Mouse (Mus musculus) MEL (cell line): ENCODE measurements at regions not wholly inside any gene's neighbourhood (a gene's known extent, or its start where the extent isn't known, plus 50 kb on each side); places are given as distances from the start of the nearest gene placed in this dataset.

ENCODE experiments used
- CTCF ChIP-seq, 3 experiments: IDR thresholded peaks in 2 of 3; conservative IDR thresholded peaks in 1 of 3; 2 replicates each; pipeline ENCODE4 v1.5.1; 2011 to 2012; ENCODE audit warnings: low read length in 3 of 3, low read depth in 2 of 3, mild to moderate bottlenecking in 2 of 3, improper control_type of control experiment in 1 of 3, inconsistent platforms in 1 of 3, mixed read lengths in 1 of 3, moderate library complexity in 1 of 3; ENCODE audit not compliant: control insufficient read depth in 1 of 3, insufficient read depth in 1 of 3, poor library complexity in 1 of 3, severe bottlenecking in 1 of 3
- EP300 ChIP-seq, 2 experiments: IDR thresholded peaks; 2 replicates each; pipeline ENCODE4 v1.6.1; 2011; ENCODE audit warnings: improper control_type of control experiment in 2 of 2, low read length in 2 of 2, low read depth in 1 of 2, mild to moderate bottlenecking in 1 of 2
- ETS1 ChIP-seq: IDR thresholded peaks from 2 replicates; pipeline ENCODE4 v1.6.1; 2012; ENCODE audit warnings: low read depth, mild to moderate bottlenecking, inconsistent platforms, low read length, improper control_type of control experiment, moderate library complexity
- JUND ChIP-seq: IDR thresholded peaks from 2 replicates; pipeline ENCODE4 v1.6.1; 2011; ENCODE audit warnings: low read depth, mild to moderate bottlenecking, improper control_type of control experiment, low read length
- MAFK ChIP-seq: IDR thresholded peaks from 2 replicates; pipeline ENCODE4 v1.6.1; 2011; ENCODE audit warnings: low read depth, mild to moderate bottlenecking, low read length, improper control_type of control experiment, borderline replicate concordance
- MAX ChIP-seq: IDR thresholded peaks from 2 replicates; pipeline ENCODE4 v1.6.1; 2011; ENCODE audit warnings: low read length, improper control_type of control experiment
- MYC ChIP-seq: IDR thresholded peaks from 2 replicates; pipeline ENCODE4 v1.6.1; 2011; ENCODE audit warnings: low read depth, mild to moderate bottlenecking, low read length, improper control_type of control experiment, moderate library complexity
- POLR2AphosphoS2 ChIP-seq: IDR thresholded peaks from 2 replicates; pipeline ENCODE4 v1.6.1; 2011; ENCODE audit warnings: low read length, improper control_type of control experiment
- RCOR1 ChIP-seq: IDR thresholded peaks from 2 replicates; pipeline ENCODE4 v1.6.1; 2012; ENCODE audit warnings: low read depth, mild to moderate bottlenecking, inconsistent platforms, low read length, improper control_type of control experiment
- TAL1 ChIP-seq: IDR thresholded peaks from 2 replicates; pipeline ENCODE4 v1.6.1; 2012; ENCODE audit warnings: mild to moderate bottlenecking, inconsistent platforms, low read length, moderate library complexity, mixed read lengths
- UBTF ChIP-seq: IDR thresholded peaks from 2 replicates; pipeline ENCODE4 v1.6.1; 2012; ENCODE audit warnings: low read depth, mild to moderate bottlenecking, inconsistent platforms, low read length, improper control_type of control experiment, moderate library complexity, borderline replicate concordance; ENCODE audit not compliant: insufficient read depth
- USF1 ChIP-seq: IDR thresholded peaks from 2 replicates; pipeline ENCODE4 v1.6.1; 2014; ENCODE audit warnings: low read depth, mild to moderate bottlenecking, inconsistent platforms, low read length, improper control_type of control experiment, moderate library complexity
- ZMIZ1 ChIP-seq: IDR thresholded peaks from 2 replicates; pipeline ENCODE4 v1.6.1; 2012; ENCODE audit warnings: low read depth, mild to moderate bottlenecking, inconsistent platforms, low read length, improper control_type of control experiment, moderate library complexity

DNA sequence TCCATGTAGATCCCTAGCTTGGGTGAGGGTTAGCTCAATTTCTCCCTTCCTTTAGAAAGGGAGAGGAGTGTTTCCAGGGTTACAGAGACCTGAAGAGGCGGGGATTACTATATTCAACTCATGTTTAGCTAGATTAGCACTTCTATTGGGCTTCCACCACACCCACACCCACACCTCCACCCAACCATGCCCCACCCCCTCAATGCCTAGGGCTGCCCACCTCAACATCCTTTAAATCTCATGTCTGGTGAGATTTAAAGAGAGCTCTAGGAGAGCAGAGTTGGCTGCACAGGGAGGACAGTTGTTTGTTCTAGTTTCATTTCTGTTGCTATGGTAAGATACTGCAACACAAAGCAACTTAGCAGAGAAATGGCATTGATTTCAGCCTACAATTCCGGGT is 113.8 kb upstream of the Cops8 start:
- TF ChIP-seq USF1 (no peak), CTCF (IDR thresholded peaks at IDR 0.05 in 2 of 3, conservative IDR thresholded peaks at IDR 0.05 in 1 of 3; ENCODE audit: control insufficient read depth in 1 of 3, insufficient read depth in 1 of 3, low read depth in 2 of 3, low read length in 3 of 3, poor library complexity in 1 of 3, severe bottlenecking in 1 of 3) (no peak), MYC (no peak), ZMIZ1 (no peak), ETS1 (no peak), MAFK (no peak), JUND (no peak), TAL1 (no peak), MAX (no peak), UBTF (no peak), EP300 (IDR thresholded peaks at IDR 0.05; ENCODE audit: low read depth in 1 of 2, low read length in 2 of 2) (no peak), POLR2AphosphoS2 (no peak), RCOR1 (no peak)
